Mouse (Mus musculus): Measurements from ENCODE around the gene Prg2.

Prg2 gene

DNA sequence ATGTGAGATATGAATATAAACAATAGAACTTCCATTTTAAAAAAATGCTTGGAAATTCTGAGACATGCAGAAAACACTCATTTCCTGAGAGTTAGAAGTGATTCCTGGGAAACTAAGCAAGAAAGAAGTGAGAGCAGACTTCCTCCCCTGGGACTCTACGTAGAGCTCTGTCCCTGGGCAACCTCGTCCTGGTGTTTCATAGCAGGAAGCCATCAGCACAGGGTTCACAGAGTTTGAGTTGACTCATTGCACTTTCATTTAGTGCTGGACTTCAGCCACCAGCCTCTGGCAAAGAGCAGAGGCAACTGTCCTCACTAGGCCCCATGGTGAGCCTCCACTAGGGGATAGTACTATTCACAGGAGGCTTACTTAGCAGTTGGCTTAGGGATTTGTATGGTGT, 19.0 kb upstream of the Prg2 start:
- CTCF ChIA-PET, result no interaction called here

DNA sequence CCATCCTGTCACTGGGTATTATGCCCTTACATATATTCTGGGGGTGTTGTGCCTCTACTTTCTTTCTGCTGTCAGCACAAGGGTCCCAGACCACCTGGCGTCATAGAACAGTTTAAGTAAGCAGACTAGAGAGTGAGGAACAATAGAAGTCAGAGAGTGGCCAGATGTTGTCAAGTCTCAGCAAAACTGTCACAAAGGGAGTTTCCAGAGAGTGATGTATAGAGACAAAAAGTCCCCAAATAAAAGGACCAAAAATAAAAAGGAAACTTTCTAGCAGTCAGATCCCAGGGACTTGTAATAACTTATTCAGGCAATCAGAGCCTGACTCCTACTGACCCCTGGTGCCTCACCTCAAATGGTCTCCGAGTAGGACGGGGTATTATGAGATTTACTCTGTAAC, 18.4 kb upstream of the Prg2 start:
- CTCF ChIA-PET, result interaction anchor here (0.6 kb wide), 1 partner anchor 22 kb away, joined by 3 read pairs; no protein-coding TSS in a partner anchor

DNA sequence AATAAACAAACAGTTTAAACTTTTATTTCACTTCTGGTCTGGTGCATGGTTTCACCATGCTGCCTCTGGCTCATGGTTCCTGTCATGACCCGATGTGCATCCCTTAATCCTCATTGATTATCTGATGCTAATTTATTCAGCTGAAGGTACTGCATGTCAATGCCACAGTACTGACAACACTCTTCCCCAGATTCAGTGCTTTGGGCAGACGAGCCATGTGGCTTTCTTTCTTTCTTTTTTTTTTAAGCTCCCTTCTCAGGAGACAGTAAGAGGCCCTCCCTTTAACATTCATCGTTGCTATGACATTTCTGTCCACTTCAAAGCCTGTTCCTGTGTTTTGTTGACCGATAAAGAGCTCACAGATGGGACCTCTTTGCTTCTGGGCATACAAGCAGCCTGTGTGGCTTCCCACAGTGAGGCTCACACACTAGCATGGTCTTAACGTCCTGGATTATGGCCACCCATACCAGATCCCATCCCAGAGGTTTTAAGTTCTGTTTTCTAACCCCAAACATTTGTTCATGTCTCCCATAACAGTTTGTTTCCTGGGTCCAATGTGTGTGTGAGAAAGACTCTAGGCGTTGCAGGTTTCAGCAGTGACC, 17.3 kb upstream of the Prg2 start:
- CTCF ChIA-PET, result no interaction called here

DNA sequence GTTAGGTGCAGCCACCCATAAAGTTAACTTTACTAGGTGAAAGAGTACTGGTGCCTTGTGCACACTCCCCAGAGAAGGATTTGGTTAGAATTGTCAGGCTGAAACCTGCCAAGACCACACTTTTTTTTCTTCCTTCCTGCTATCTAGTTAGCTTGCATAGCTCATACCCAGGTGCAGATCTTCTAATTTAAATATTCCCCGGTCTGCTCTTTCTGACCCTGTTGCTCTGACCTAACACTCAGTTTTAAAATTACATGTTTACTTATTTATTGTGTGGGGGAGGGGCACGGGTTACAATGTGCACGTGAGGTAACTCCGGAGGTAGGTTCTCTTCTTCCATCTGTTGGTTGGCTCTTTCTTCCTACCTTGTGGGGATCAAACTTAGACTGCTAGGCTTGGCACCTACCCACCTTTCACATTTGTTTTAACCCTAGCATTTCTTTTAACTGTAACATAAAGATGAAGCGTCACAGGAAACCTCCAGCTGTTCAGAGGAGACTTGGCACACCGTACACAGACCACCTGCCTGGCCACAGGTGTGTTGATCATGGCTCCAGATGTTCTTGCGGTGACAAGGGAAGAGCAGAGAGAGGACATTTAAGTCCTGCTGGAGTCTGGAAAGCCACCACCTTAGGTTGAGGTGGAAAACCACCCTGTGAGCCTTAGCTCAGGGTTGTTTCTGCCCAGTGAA, 16.0 kb upstream of the Prg2 start:
- CTCF ChIA-PET, result no interaction called here

DNA sequence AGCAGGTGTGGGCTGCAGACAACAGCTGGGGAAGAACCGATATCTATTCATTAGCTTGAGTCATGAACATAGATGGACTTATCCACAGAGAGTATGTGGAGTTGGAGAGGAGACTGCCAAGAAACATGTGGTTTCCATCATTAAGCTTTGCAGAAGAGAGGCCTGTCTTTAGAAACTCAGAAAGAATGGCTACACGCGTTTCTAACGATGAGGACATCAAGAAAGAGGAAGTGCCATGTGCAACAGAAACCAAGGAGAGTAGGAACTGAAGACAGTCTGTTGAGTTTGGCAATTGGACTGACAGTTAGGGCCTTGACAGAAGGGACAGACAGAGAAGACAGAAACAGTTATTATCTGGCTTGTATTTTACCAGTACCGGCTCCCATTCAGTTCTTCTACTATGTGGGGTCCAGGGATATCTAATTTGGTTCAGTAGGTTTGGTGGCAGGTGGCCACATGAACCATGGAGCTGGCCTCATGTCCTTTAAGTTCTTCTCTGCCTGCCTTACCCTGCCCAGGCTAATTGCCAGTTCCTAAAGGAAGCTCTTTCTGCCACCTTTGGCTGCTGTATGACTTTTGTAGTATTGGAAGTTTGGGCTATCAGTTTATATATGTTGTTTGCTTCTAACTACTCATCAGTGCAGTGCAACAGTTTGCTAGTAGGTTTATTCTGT, 12.8 kb upstream of the Prg2 start:
- CTCF ChIA-PET, result interaction anchor here (0.5 to 2.0 kb wide), 2 partner anchors 11 to 1207 kb away, joined by 4 to 5 read pairs; no protein-coding TSS in a partner anchor

DNA sequence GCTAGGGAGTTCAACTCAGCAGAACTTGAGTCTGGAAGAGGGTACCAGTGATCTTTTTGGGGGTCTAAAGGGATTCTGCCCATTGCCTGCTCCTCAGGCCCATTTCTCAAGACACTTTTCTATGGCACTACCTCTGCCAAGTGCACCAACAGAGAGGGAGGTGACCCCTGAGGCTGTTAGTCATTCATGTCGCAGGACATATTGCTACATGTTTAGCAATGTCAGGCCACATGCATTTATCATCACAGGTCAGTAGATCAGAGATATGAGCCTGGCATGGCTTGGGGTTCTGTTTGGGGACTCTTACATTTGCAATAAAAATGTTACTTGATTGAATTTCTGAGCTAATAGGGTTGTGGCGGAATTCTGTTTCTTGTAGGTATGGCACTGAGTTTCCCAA, 4.7 kb upstream of the Prg2 start:
- CTCF ChIA-PET, result no interaction called here

DNA sequence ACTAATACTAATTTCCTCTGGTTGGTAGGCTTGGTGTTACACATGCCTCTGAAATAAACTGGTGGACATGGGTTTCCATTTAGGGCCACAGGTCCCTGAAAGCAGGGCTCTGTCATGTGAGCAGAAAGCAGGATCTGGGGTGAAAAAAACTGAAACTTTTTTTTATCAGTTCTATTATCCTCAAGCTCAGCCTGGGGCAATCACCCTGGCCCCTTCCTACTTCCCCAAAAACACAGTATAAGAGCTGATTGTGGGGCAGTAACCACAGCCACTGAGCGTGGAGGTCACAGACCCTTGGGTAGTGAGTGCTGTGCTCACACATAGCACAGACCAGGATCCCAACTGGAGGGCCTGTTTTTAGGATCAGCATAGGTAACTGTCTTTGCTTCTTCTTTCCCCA, 7.7 kb downstream of the Prg2 start, which contains the start of gene Prg3:
Gene Prg3, plus strand, starts transcription at position 286 of the 400 bp plus-strand sequence.
- CTCF ChIA-PET, result no interaction called here

DNA sequence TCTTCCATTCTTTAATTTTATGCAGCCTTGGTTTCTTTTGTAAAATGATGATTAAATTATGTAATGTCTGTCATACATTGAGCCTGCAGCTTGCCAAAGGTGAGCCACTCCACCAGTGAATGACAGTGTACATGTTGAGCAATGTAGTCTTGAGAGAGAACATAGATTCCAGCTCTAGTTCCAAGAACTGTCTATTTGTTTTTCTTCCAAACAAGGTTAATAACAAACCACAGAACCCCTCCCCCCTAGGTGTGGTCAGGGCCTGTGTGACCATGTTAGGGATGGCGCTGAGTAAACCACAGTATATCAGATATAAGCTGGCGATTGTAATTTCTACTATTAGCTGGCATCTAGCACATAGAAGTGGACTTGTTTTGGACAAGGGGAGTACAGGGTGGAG, 16.1 kb downstream of the Prg2 start:
- CTCF ChIA-PET, result no interaction called here

DNA sequence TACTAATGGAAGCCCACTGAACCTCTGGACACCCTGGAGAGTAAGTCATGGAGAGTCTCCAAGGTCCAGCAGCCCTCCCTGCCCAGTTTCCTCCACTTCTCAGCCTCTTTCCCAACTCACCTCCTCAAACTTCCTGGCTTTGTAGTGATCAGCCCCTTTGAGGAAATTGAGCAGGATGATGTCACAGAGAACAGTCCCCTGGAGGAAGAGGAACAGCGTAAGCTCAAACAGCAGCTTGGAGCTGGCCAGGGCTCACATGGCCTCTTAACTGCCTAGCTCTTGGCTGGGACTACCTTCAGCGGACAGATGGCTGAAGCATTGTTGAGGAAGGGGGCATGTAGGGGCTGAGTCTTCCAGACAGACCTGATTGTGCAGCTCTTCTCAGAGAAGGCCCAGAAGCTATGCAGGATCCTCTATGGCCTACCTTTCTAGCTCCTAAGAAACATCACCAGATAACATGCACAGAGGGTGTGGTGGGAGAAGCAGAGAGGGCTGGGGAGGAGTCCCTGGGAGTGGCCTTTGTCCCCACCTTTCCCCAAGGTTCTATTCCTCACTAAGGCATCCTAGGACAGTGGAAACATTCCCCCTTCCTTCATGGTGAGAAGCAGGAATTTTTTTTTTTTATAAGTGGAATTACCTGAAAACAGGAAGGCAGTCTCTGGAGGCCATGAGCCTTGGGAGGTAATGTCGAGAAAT, 19.4 kb downstream of the Prg2 start:
- CTCF ChIA-PET, result no interaction called here

DNA sequence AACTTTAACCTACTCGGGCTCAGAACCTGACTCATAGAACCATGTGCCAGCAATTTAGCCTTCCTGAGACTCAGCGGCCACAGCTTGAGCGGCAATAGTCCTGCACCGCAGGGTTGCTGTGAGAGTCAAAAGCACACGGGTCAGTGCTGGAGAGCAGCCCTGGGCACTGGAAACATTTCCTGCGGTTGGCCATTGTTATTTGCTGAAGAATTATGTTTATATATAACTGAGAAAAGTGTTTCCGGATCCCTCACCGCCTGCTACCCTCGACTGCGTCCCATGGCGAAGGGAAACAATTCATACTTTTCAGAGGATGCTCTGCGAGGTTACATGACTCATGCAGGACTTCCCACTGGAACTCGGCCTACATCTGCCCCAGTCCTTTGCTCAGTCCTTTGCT, 21.2 kb downstream of the Prg2 start:
- CTCF ChIA-PET, result no interaction called here

DNA sequence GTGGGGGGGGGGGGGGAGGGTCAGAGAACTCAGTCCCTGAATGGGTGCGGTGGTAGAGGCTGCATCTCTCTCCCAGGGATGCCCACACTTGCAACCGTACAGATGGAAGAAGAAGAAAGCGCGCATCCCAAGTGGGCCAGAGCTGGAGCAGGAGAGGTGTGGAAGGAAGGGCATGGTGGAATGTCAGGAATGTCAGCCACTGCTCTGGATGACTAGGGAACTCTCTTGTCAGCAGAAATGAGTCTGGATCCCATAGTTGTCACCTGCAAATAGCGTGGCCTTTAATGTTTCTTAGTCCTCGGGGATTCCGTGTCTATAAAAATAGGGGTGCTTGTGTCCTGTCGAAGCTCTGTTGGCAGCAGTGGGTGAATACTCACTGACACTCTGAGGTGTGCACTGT, 22.3 kb downstream of the Prg2 start:
- CTCF ChIA-PET, result interaction anchor here (1.0 kb wide), 1 partner anchor 44 kb away, joined by 5 read pairs; no protein-coding TSS in a partner anchor

DNA sequence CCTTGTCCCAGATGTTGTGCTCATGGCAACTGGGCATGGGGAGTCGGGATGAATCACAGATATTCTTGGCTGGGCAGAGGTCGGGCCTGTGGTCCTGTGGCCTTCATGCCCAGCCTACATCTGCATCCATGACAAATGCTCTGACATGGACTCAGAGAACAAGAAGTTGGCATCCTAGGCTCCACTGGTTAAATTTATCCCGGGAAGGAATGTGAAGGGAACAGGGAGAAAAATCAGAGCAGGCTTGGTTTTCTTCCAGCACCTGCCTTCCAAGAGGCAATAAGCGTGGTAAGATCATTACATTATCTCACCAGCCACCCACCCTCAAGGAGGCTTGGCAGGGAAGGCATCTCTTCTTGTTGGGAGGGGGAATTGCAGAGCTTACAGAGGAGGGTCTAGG, 24.1 kb downstream of the Prg2 start:
- CTCF ChIA-PET, result no interaction called here

DNA sequence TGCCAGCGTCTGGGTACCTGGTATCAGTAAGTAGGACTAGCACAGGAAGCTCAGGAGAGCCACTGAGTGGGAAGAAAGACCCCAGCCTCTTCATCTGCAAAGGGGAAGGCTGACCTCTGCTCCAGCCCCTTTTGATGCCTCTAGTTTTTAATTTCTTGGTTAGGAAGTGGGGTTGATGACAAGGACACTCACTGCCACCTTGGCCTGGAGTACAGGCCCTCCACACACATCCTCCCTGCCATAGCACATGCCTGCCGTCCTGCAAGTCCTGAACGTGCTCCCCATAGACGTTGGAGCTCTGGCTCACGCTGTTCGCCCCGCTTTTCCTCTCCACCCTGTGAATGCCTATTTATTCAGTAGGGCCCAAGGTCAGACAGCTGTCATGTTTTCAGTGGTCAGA, 26.3 kb downstream of the Prg2 start:
- CTCF ChIA-PET, result interaction anchor here (0.7 kb wide), 1 partner anchor 50 kb away, joined by 6 read pairs; no protein-coding TSS in a partner anchor

DNA sequence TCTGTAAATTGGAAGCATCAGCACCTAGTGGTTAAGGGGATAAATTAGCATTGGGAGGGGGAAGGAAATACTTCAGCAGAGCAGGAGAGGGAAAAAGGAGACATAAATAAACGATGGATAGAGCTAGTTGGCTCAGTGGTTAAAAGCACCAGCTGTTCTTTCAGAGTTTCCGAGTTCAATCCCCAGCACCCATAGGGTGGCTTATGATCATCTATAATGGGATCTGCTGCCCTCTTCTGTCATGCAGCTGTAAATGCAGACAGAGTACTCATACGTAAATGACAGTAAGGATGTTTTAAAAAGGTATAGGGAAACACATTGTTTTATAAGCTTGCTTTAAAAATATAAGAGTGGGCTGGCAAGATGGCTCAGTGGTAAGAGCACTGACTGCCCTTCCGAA, 27.5 kb downstream of the Prg2 start:
- CTCF ChIA-PET, result interaction anchor here (1.0 to 2.8 kb wide), 2 partner anchors 18 to 52 kb away, joined by 3 to 15 read pairs; no protein-coding TSS in a partner anchor

DNA sequence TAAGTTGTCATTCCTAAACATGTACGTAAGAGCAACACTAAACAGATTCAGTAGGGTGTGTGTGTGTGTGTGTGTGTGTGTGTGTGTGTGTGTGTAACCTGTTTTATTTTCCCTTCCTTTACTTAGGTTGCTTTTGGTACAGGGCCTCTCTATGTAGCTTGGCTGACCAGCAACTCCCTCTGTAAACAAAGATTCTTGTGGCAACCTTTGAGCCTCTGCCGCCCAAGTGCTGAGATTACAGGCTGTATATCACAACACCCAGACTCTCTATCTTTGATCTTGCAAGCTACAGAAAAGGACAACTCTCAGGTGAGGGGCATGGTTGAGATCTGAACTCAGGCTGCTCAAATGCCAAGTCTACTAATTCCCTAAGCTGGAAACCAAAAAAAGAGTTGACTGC, 29.0 kb downstream of the Prg2 start:
- CTCF ChIA-PET, result interaction anchor here (2.8 kb wide), 1 partner anchor 53 kb away, joined by 15 read pairs; no protein-coding TSS in a partner anchor

DNA sequence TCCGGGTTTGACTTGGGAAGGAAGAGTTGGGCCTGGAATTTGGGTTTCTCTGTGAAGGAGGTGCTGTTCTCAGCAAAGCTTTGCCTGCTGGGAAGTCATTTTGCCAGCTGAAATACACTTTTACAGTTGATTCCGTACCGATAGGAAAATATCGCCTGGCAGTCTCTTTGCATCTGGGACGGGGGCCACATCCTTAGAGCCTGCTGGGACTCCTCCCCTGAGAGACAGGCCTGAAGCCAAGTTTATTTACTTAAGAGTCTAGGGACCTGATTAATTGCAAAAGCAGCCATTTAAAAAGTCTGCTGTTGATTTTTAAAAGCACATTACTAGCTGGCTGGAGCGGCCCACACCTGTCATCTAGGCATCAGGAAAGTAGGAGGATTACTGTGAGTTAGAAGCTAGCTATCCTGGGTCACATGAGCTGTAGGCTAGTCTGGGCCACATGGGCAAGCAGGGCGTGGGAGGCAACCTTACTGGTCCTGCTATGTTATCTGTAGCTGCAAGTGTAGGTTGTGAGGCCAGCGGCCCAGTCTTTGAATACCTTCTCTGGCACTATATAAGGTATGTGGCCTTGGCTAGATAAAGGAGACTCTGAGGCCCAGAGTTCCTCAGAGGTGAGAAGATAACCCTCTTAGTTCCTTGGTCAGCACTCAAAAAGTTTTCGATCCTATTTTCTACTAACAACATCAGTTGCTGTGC, 31.8 kb downstream of the Prg2 start:
- CTCF ChIA-PET, result interaction anchor here (0.6 kb wide), 2 partner anchors 21 to 63 kb away, joined by 5 read pairs; no protein-coding TSS in a partner anchor

DNA sequence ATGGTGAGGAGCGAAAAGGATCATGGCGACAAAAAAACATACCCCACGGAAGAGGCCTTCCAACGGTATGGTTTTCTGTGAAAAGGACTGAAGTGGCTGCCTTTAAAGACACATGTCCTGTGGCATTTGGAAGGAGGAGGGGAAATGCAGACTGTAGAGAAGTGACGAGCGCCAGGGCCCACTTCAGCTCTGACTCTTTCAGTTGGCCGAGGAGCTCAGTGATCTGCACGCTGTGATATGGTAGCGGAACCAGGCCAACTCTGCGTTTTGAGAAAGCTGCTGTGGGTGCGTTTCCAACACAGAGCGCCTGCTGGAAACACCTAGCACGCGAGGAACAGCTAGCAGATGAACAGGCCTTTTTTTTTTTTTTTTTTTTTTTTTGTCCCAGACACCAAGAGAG, 32.4 kb downstream of the Prg2 start:
- CTCF ChIA-PET, result interaction anchor here (0.6 kb wide), 2 partner anchors 20 to 63 kb away, joined by 5 read pairs; no protein-coding TSS in a partner anchor

DNA sequence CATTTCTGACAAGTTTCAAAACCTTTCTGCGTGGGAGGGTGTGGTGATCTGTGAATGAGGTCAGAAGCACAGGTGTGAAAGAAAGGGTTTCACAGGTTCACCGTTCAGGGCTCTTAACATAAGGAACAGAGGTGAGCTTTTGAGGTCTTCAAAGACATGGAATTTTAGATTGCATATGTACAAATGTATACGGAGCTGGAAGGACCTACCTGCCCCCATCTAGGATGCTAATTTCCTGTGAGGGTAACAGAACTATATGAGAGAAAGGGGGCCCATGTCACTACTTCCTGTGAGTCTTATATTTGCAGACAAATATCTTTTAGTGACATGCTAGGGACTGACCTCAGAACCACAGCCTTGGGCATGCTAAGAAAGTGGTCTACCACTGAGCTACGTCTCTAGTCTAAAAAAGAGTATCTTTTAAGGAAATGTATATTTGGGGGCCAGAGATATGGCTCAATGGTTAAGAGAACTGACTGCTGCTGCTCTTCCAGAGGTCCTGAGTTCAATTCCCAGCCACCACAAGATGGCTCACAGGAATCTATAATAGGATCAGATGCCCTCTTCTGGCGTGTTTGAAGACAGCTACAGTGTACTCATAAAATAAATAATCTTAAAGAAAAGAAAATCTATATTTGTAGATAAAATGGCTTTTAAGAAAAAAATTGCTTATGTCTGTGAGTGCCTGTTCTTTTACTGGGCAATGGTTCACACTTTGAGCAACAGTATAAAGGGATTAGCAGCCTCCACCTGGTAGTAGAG, 33.7 kb downstream of the Prg2 start:
- CTCF ChIA-PET, result interaction anchor here (0.6 kb wide), 1 partner anchor 147 kb away, joined by 3 read pairs; no protein-coding TSS in a partner anchor

DNA sequence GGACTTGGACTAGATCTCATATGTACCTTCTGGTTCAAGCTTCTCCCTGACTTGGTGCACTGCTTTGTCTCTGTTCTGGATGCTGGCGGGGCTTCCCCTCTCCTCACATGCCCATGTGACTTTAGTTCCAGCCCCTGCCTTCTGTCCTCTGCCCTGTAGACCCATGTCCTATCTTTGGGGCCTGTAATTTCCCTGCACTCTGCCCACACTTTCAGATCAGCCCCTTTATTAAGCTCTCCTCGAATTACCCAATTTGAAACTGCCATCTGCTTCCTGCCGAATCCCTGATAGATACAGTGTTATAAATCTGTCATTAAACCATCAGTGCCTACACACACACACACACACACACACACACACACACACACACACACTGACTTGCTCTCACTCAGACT, 34.3 kb downstream of the Prg2 start:
- CTCF ChIA-PET, result no interaction called here

DNA sequence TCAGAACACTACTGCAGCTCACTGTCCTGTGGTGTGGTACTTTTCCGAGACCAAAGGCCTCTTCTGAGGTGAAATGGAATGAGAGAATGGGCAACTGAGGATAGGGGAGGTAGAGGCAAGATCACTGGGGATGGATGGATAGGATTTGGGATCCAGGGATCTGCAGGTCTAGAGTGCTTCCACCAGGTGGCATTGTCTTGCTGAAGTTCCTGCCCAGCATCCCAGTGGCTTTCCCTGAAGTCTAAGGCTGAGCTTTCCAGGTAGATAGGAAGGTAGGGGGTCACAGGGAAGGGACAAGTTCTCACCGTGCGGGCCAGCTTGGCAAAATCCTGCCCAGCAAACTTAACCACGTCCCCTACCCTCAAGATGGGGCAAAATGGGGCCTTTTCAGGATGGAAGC, 41.8 kb downstream of the Prg2 start:
- CTCF ChIA-PET, result no interaction called here

DNA sequence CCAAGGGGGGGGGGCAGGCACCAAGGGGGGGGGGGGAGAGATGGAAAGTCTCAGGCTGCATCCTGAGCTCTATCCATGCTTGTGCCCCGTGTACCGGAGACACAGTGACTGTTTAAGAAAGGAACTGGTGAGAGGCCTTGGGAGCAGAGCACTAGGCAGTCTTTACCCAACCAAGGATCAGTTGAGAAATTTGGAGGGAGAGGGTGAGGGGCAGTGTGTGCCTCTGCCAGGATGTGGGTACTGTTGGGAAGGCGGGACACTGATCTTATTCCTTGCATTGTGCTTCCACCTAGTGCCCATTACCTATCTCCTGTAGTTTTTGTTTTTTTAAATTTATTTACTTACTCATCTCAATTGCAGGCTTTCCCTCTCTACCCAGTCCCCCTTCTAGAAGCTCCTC, 45.9 kb downstream of the Prg2 start:
- CTCF ChIA-PET, result interaction anchor here (0.6 to 1.0 kb wide), 2 partner anchors 31 to 156 kb away, joined by 3 to 4 read pairs; no protein-coding TSS in a partner anchor
